Mouse (Mus musculus): ENCODE measurements around the gene Kirrel3.
A peak's percentile ranks its signal among the peaks of the same experiment; 100 is the strongest.

The Kirrel3 gene

DNA sequence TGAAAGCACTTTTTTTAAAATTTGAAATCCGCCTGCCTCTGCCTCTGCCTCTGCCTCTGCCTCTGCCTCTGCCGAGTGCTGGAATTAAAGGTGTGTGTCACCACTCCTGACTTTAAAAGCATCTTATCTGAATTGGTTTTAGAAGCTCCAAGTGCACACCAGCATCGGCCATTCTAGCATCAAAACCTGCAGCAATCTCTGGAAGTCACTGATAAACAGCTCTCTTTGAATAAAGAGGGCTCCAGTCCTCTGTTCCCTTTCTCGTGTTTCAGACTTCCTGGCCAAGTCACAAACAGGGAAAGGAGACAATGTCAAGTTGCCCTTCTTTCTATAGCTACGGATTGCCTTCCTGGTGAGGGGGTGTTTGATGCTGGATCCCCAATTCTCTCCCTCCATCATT is 554.2 kb downstream of the Kirrel3 start:
- no peak for DNase-seq

- DNase-seq = no peak
These were observed 555.8 kb downstream of the Kirrel3 start for GRCm38 (mm10) chr9:35041493-35041892.

DNA sequence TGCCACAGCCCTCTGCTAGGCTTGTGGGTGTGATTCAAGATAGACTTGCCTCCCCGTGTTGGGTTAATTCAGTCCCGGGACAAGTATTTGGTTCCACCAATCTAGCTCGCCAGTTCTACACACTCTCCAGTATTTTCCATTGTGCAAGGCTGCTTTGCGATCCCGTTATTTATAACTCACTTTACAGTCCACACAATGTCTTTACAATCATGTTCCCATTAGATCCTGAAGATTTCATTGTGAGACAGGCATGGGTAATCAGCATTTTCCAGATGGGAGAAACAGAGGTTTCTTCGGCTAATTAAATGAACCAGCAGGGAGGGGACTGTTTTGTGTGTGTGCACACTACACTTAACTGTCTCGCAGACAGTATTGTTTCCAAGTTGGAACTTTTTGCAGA is 557.9 kb downstream of the Kirrel3 start:
- no peak for DNase-seq

DNA sequence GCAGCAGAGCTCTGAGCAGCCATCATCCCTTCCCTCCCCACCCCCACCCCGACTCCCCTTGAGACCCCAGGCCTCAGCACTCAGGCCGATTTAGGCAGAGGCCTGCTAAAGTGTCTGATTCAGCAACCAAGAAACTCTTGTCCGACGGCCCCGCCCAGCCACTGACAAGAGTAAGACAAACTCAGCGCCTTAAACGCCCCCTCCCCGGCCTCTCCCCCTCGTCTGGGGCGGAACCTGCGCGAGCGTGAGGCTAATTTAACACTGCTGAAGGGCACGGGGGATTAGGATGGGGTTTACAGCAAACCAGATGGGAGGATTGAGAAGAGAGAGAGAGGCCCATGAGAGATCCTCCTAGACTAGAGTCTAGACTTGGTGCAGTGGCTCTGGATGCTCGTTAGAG is 558.8 kb downstream of the Kirrel3 start:
- peak in 1 of 2 experiments; percentile 35 for DNase-seq

DNA sequence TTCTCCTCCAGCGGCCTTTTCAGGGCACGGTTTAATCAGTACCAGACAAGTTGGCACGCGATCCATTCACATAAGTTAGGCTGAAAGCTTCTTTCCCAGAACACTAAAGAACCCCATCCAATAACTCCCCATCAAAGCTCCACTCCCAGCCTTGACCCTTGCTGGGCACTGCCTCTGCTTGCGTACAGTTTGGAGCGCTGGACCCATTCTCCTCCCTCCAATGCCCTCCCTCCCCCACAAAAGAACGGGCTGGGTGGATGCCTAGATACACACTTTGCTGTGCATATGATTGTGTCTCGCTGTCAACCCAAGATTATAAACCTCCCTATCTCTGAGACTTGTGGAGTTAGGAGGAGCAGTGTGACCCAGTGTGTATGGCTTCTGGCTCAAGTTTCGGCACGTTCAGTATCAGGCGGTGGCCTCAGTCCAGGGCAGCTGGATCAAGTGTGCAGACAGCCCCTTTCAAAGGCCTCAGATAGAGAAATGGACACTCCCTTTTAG is 559.4 kb downstream of the Kirrel3 start:
- DNase-seq = peak in 1 of 2 experiments; percentile 43

DNA sequence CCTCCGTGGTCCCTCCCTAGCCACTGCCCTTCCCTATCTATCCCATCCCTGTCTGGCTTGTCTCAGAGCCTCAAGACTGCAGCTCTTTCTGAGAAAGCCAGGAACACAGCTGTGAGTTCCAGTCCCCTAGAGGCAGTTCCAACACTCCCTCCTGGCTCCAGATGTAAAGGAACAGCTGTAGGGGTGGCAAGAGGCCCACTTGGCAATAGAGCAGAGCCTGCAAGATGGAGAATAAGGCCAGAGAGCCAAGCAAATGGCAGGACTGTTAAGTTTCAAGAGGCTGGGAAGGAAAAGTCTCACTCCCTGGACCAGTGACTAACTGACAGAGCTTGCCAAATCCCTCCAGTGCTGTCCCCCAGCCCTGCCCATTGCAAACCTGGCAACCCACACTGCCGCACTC is 560.1 kb downstream of the Kirrel3 start:
- peak; percentile 78 to 80 for DNase-seq

- DNase-seq = no peak
These were observed 562.8 kb downstream of the Kirrel3 start for GRCm38 (mm10) chr9:35048449-35048848.

DNA sequence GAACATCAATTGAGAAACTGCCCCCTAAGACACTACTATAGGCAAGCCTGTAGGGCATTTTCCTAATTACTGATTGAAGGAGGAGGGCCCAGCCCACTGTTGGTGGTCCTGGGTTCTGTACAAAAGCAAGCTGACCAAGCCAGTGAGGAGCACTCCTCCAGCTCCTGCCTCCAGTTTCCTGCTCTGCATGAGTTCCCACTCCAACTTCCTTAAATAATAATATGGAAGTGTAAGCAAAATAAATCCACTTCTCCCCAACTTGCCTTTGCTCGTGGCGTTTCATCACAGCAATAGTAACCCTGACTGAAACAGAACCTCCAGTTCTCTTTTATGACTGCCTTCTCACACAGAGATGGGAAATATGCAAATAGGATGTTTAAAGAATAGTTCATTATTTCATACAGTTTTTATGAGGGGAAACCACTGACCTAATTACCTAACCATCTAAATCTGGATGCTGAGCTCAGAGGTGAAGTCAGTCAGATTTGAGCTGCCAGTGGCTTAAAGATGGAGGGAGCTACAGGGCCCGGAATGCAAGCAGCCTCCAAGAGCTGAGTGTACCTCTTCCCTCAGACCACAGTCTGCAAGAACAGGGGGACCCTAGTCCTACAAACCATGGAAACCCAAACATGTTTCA is 564.3 kb downstream of the Kirrel3 start:
- DNase-seq = no peak

GRCm38 (mm10) chr9:35050701-35051454 is 565.2 kb downstream of the Kirrel3 start:
- no peak for DNase-seq

GRCm38 (mm10) chr9:35051666-35052065 is 566.0 kb downstream of the Kirrel3 start:
- DNase-seq = no peak

- no peak for DNase-seq
These were observed 567.0 kb downstream of the Kirrel3 start for GRCm38 (mm10) chr9:35052671-35053070.

GRCm38 (mm10) chr9:35053081-35053480 is 567.4 kb downstream of the Kirrel3 start:
- DNase-seq = no peak

DNA sequence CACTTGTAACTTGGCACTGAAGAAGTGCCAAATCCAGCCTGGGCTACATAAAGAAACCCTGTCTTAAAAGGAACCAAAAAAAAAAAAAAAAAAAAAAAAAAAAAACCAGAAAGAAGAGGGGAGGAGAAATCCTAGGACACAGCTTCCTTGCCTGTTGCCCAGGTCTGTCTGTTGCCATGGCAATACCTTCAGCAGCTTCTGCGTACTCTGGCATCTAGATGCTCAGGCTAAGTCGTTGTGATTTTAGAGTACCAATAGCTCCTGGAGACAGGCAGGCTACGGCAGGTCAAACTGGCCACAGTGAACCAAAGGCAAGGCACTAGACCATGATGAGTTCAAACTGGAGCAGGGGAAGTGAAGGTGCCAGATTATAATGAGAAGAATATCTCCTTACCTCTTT is 568.0 kb downstream of the Kirrel3 start:
- DNase-seq = no peak

DNA sequence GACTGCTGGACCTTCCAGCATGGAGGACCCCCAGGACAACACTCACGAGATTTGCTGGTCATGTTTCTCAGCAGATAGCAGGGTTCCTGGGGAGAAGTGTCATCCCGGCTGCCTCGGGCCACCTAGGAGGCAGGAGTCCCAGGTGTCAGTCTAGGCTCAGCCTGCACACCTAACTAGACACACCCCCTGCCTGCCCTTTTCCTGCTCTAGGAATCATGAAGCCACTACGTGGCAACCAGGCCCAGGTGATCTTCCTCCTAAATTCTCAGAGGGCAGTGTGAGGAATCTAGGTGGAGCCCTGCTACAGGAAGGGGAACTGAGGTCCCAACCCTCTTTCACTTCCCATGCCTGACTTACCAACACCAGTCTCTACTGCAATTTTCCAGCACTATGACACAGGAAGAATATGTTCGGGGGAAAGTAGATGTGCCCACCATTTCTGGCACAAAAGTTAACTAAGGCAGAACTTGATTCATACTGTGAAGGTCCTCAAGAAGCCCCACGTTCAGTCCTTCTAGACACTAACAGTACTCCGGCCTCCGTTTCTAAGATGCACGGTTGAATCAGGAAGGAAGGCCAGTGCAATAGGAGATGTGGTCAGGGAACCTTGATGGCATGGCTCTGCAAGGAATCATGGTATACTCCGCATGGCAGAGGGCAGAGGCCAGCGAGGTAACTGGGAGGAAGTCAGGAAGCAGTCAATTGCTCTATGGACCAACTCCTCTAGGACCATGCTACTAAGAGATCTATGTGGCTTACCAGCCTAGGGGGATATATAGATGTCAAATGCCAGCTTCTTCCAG is 570.0 kb downstream of the Kirrel3 start:
- no peak for DNase-seq

- DNase-seq = no peak
These were observed 570.9 kb downstream of the Kirrel3 start for GRCm38 (mm10) chr9:35056611-35057010.

DNA sequence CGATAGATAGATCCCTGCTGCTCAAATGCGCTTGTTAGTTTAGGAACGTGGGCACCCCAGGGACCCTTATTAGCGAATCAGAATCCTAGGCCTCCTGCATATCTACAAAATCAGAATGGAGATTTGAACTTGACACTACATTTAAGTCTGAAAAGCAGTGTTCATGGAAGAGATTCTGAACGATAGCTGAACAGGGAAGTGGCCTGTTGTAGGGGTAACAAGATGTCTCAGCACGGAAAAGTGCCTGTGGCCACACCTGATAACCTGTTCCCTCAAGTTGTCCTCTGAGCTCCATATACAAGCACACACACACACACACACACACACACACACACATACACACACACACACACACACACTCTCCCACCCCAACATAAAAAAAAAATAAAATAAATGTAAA is 571.9 kb downstream of the Kirrel3 start:
- no peak for DNase-seq

- no peak for DNase-seq
These were observed 572.5 kb downstream of the Kirrel3 start for GRCm38 (mm10) chr9:35058186-35058585.

DNA sequence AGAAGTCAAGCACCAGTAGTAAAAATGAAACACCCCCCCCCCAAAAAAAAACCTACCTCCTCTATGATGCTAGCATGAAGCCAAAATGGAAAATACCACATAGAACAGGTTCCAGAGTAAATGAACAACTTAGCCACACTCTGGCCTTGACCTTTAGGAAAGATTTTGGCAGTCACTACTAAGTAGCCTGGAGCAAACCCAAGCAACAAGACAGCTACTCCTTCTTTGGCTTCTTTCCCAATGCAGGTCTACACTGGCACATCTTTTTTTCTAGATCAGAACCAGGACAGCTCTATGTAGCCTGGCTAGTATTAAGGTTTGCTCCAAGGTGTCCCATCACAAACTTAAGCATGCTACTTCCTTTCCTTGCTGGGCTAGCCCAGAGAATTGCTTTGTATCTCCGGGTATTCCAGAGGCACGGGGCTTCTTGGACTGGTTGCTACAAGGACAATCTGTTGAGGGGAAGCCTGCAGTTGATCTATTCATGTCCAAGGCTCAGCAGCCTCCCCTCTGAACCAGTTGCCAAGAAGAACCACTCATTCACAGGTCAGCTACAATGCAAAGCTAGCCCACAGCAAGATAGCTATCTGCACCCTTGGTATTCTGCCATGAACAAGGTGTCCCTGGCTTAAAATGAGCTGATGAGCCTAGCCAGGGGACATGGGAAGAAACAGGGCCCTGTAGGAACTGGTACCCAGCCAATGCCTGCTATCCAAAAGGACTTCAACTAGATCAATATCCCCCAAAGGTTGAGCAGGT is 573.1 kb downstream of the Kirrel3 start:
- DNase-seq = peak in 1 of 2 experiments; percentile 43

DNA sequence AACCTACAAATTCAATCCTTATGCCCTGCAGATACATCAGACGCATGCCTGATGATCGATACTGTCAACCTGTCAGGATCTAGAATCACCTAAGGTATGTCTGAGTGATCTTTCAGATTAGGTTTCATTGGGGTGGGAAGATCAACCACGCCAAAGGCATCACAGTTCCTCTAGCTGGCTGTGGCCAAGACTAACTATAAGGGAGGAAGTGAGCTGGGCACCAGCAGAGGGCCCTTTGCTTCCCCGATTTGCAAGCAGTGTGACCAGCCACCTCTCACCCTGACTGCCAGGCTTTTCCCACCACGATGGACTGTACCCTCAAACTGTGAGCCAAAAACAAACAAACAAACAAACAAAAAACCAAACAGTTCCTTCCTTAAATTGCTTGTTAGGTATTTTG is 574.2 kb downstream of the Kirrel3 start:
- no peak for DNase-seq

GRCm38 (mm10) chr9:35061446-35061845 is 575.8 kb downstream of the Kirrel3 start:
- DNase-seq = no peak

Data from lung, adult 18-20 months (tissue).